Mouse (Mus musculus) olfactory bulb, adult 2 months (tissue): ENCODE data around the gene Gm33543.

Experiments used
- CTCF ChIP-seq: fragments of 200-500 bp; IDR thresholded peaks from 2 replicates; pipeline ENCODE4 v1.5.1; 2012; ENCODE audit warnings: low read depth, mild to moderate bottlenecking, low read length, moderate library complexity; ENCODE audit not compliant: insufficient read depth
- POLR2A ChIP-seq: fragments of 200-500 bp; IDR thresholded peaks from 2 replicates; pipeline ENCODE4 v1.6.1; 2012; ENCODE audit warnings: mild to moderate bottlenecking, low read depth, low read length, moderate library complexity; ENCODE audit not compliant: insufficient read depth

GRCm38 (mm10) chr10:95882036-95882435 is 39.3 kb upstream of the Gm33543 start:
- TF ChIP-seq CTCF (no peak), POLR2A (no peak)
